Mouse (Mus musculus) embryonic fibroblast, embryonic 13.5 days (primary cell): ENCODE data around the gene Cd9. TPM values are rescaled to one million over a fixed set of nuclear protein-coding genes. Genes with fewer than 3 reads are reported as not detected.

Experiments used
- H3K27ac ChIP-seq: 2 replicates; pipeline ENCODE4 v1.5.1; 2012; ENCODE audit warnings: low read length, control low read depth, inconsistent platforms; ENCODE audit not compliant: insufficient read depth
- H3K4me1 ChIP-seq: 2 replicates; pipeline ENCODE4 v1.6.1; 2011; ENCODE audit warnings: low read length; ENCODE audit not compliant: control insufficient read depth, insufficient read depth
- H3K4me3 ChIP-seq: 2 replicates; pipeline ENCODE4 v1.5.1; 2011; ENCODE audit warnings: mild to moderate bottlenecking, control low read depth, low read length; ENCODE audit not compliant: insufficient read depth
- CTCF ChIP-seq: IDR thresholded peaks from 2 replicates; pipeline ENCODE4 v1.5.1; 2011; ENCODE audit warnings: mild to moderate bottlenecking, control low read depth, low read length, moderate library complexity, borderline replicate concordance; ENCODE audit not compliant: insufficient read depth
- POLR2A ChIP-seq: IDR thresholded peaks from 2 replicates; pipeline ENCODE4 v1.6.1; 2011; ENCODE audit warnings: low read depth, mild to moderate bottlenecking, control low read depth, low read length, moderate library complexity
- polyA plus RNA-seq: library from polyadenylated mRNA; stranded (reverse); fragments of >200 nt; gene quantifications from 2 replicates; pipeline ENCODE4 v1.2.4, GENCODE M21; 2011; ENCODE audit warnings: low read depth; ENCODE audit not compliant: missing spikeins, insufficient read length

Cd9 gene
- polyA plus RNA-seq, 1 experiment: 170 TPM

DNA sequence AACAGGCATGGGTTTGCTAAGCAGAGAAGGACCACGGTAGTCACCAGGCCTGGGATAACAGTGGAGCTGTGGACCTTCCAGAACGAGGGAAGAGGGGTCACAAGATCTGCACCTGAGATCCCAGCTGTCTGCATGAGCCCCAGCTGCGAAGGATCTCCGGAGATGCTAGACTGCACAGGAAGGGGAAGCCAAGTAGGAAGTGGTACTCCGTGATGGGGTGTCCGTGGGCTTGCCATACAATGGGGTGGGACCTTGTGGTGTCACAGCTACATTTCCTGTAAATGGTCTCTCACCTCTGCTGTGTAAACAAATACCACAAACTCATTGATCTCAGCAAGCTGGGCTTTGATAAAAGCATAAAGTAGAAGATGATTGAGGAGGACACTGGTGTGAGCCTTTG is 29.4 kb upstream of the Cd9 start:
- TF ChIP-seq POLR2A: no peak
- TF ChIP-seq CTCF: no peak
- Histone ChIP-seq H3K4me3 (no peak overlapping the region), H3K4me1 (no peaks in the 10 kb centered on the region), H3K27ac (no peak overlapping the region)

DNA sequence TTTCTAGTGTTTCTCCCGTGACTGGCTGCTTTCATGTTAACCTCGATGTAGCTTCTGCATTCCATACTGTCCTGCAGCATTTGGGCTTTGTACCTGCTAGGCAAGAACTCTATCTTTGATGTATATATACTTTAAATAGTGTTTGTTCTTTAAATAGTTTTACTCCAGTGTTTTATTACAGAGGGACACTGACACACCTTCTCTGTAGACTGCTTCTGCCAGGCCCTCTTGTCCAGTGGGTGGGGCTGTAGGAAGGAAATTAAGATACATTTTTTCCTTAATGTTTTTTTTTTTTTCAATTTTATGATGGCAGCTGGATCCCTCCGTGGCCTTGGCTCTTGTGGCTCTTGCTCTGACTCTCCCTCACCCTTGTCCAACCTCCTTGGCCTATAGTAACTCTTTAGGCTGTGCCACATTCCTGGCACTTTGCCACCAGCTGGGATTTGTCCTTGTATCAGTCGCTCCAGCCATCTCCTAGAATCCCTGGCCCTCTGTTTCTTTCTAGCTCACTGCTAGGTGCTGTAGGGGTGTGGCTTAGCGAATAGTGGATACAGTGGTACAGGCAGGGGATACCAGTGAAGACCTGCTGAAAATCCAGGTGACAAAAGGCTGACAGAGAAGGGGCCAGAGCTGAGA is 27.1 kb upstream of the Cd9 start:
- Histone ChIP-seq H3K4me3 (no peak overlapping the region), H3K27ac (no peak overlapping the region), H3K4me1 (no peaks in the 10 kb centered on the region)
- TF ChIP-seq CTCF (no peak), POLR2A (no peak)

DNA sequence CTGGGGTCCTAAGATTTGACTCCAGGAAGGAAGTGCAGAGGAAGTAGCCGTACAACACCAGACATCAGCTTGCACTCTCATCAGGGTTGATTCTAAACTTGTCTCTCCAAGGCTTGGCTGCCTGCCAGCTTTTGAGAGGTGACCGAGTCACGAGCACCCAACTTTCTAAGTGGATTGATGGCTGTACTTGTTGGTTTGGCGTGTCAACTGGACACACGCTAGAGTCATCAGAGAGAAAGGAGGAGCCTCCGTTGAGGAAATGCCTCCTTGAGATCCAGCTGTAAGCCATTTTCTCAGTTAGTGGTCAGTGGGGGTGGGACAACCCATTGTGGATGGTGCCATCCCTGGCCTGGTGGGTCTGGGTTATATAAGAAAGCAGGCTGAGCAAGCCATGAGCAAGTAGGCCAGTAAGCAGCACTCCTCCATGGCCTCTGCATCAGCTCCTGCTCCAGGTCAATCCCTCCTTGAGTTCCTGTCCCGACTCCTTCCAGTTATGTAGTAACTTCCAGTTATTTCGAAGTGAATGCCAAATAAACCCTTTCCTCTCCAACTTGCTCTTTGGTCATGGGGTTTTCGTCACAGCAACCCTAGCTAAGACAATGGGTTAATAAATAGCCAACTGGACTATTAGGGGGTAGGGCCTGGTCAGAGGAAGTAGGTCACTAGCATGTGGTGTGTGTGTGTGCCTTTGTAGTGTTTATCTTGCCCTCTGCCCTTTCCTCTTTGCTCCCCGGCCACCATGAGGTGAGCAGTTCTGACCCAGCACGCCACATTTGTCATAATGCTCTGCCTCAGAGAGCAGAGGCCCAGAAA is 21.1 kb upstream of the Cd9 start:
- Histone ChIP-seq H3K27ac (no peak overlapping the region), H3K4me3 (no peak overlapping the region), H3K4me1 (peaks cover 6% of the 10 kb centered on the region)
- TF ChIP-seq CTCF (no peak), POLR2A (no peak)

DNA sequence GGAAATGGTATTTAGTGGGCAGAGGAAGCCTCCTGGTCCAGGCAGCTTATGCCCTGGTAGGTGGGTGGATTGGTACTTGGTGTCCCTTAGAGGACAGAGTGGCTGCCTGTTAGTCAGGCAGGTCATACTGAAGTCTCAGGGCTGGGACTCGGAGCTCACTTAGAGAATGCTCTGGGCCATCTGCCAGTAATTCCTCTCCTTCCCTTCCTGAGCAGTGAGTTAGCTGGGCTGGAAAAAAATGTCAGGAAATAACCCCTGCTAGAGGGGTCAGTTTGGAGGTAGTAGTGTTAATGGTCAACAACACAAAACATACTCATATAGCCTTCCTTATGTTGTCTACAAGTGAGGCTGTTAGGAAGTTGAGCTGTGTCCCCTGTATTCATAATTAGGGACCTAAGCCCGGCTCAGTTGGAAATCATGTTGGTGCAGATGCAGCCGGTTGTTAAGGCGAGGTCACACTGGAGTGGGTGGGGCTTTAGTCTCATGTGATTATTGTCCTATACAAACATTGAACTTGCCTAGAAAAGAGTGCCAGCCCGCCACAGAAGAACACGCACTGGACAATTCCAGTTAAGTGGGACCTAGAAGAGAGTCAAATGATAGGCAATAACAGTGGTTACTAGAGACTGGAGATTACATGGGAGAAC is 18.5 kb upstream of the Cd9 start:
- no peak overlapping the region for H3K27ac ChIP-seq

DNA sequence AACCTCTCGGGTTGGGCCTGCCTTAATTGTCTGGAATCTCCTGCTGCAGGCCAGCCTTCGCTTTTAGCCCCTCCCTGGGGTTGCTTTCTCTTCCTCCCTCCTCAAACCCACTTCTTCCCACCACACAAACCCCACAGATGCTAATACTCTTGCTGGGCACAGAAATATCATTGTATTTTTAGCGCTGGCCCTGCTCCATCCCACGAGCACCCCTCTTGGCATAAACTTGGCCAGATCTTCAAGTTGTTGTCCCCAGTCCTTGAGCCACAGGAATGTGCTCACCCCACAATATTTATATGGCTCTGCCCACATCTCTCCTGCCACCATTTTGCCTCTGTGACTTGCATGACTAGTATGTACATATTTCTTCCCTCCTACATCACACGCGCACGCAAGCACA is 16.6 kb upstream of the Cd9 start:
- H3K4me1 ChIP-seq: peaks cover 6% of the 10 kb centered on the region
- H3K4me3 ChIP-seq: no peak overlapping the region
- H3K27ac ChIP-seq: no peak overlapping the region
- TF ChIP-seq CTCF (no peak), POLR2A (no peak)

More for the DNA sequence above, 18.5 kb upstream of the Cd9 start:
- TF ChIP-seq POLR2A (no peak), CTCF (no peak)
- Histone ChIP-seq H3K4me3 (no peak overlapping the region), H3K4me1 (peaks cover 6% of the 10 kb centered on the region)

DNA sequence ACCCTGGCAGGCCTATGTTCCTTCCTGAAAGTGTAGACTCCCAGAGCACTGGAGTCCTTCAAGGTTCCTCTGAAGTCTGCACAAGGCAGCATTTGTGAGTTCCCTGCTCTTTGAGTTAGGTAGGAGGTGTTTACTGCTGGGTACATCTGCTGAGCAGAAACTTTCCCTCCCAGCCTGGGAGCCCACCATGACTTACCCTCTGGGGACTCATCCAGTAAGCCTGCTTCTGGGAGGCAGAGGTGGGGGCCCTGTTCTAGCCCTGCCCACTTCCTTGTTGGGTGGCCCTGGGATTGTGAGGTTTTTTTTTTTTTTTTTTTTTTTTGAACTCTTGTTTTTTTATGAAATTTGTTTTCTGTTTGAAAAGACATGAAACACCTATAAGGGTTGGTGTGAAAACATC is 16.1 kb upstream of the Cd9 start:
- TF ChIP-seq POLR2A (no peak), CTCF (no peak)
- H3K27ac ChIP-seq: no peak overlapping the region

DNA sequence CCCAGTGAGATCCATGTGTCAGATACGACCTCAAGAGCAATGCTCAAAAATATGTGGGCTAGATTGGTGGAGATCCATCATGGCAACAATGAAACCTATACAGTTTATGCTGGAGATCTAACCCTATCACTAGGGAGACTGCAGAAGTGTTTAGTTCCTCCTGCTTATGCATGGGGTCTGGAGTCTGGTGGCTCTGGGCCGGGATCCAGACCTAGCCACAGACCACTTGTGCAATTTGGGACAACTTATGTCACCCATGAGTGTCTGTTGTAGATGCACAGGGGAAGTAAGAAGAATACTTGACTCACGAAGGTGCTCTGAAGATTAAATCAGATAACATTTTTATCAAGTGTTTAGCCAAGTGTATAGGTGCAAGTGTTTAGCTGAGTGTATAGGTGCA is 15.2 kb upstream of the Cd9 start:
- TF ChIP-seq POLR2A (no peak), CTCF (no peak)
- H3K4me3 ChIP-seq: no peak overlapping the region
- peaks cover 6% of the 10 kb centered on the region for H3K4me1 ChIP-seq
- H3K27ac ChIP-seq: no peak overlapping the region

More for the DNA sequence above, 16.1 kb upstream of the Cd9 start:
- Histone ChIP-seq H3K4me1 (peaks cover 6% of the 10 kb centered on the region), H3K4me3 (no peak overlapping the region)

DNA sequence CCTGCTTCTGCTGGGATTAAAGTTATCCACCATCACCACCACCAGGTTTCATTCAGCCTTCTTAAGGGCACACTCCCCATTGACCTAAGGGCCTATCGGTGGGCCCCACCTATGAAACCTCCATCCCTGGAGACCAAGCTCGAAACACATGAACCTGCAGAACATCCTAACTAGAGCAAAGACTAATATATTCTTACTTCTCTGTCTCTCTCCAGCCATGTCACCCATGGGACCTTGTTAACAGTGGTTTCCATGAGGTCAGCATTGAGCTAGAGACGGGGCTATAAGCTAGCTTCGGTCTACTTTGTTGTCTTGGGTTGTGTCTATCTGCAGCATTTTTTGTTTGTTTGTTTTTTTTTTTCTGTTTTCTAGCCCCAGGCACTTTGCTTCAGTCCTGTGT is 11.8 kb upstream of the Cd9 start:
- TF ChIP-seq POLR2A: no peak
- TF ChIP-seq CTCF: no peak
- H3K27ac ChIP-seq: no peak overlapping the region
- H3K4me3 ChIP-seq: no peak overlapping the region
- H3K4me1 ChIP-seq: 0 out of 2 replicates have a peak, but pooled peaks cover 3% of the 10 kb centered on the region

DNA sequence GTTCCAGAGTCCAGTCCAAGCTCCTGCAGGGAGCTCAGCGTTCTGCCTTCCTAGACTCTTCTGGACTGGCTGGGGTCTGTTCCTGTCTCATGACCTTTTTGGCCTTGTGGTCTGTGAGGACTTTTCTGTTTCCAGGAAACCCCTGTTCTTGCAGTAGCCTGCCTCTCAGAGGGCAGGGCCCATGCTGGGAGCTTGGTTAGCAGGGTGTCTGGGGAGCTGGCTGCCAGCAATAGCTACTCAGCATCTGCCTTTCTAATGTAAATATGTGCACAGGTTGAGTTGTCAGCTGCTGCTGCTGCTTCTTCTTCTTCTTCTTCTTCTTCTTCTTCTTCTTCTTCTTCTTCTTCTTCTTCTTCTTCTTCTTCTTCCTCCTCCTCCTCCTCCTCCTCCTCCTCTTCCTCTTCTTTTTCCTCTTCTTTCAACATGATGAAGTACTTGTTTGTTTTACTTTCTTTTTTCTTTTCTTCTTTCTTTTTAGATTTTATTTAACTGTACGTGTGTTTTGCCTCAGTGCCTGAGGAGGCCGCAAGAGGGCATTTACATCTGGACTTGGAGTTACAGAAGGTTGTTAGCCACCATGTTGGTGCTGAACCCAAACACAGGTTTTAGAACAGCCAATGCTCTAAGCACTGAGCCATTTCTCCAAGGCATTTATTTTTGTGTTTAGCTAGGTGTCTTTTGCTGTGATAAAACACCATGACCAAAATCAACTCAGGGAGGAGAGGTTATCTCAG is 10.2 kb upstream of the Cd9 start:
- Histone ChIP-seq H3K27ac (no peak overlapping the region), H3K4me1 (no peaks in the 10 kb centered on the region), H3K4me3 (no peak overlapping the region)
- TF ChIP-seq CTCF: no peak
- TF ChIP-seq POLR2A: no peak
